Mouse (Mus musculus) hematopoietic stem cell, adult 5-6 weeks (primary cell): ENCODE results near the gene Mis12. TPM values are rescaled to one million over a fixed set of nuclear protein-coding genes. Genes with fewer than 3 reads are reported as not detected.

ENCODE experiments used
- total RNA-seq: library from RNA; stranded (forward); fragments of 172-1452, 232-1000 nt; gene quantifications from 2 replicates; pipeline ENCODE4 v1.2.3, GENCODE M21; 2017

Mis12 gene
- total RNA-seq, 1 experiment from 2014 or later, result 38.1 TPM

Other genes starting within 250 kb of the Mis12 start
- 0.25 and 0.69 TPM in 2 replicates for gene Scimp, start 207.0 kb upstream of the Mis12 start, total RNA-seq
- 67.7 and 75.9 TPM in 2 replicates for gene Rabep1, start 174.8 kb upstream of the Mis12 start, total RNA-seq
- 131 and 148 TPM in 2 replicates for gene Nup88, start 49.6 kb upstream of the Mis12 start, total RNA-seq
- 28.5 and 32.5 TPM in 2 replicates for gene Rpain, start 49.4 kb upstream of the Mis12 start, total RNA-seq
- gene C1qbp, start 36.6 kb upstream of the Mis12 start, total RNA-seq, result 48.3 and 82.1 TPM in 2 replicates
- 39.6 and 39.8 TPM in 2 replicates for gene Dhx33, start 15.2 kb upstream of the Mis12 start, total RNA-seq
- 27.6 and 31.6 TPM in 2 replicates for gene Derl2, start 230 bp downstream of the Mis12 start, total RNA-seq
- 1.4 TPM in 1 of 2 replicates, not detected in the other for gene 6330403K07Rik, start 13.9 kb downstream of the Mis12 start, total RNA-seq
- 6.5 and 8.6 TPM in 2 replicates for gene Nlrp1a, start 125.1 kb downstream of the Mis12 start, total RNA-seq
- gene Nlrp1b, start 211.1 kb downstream of the Mis12 start, total RNA-seq, result 1.6 and 5.5 TPM in 2 replicates